Mouse (Mus musculus): ENCODE measurements around the gene Zfp952. TPM values are rescaled to one million over a fixed set of nuclear protein-coding genes. Genes with fewer than 3 reads are reported as not detected.

Gene Zfp952
- total RNA-seq, 2 experiments from 2014 or later: 3.1 to 5.4 TPM

Other genes starting within 250 kb of the Zfp952 start
- 10 to 100 TPM; 16.9 to 21.8 TPM for gene Zfp871, start 204.8 kb upstream of the Zfp952 start, total RNA-seq (2021)
- gene Zfp811, start 183.2 kb upstream of the Zfp952 start, total RNA-seq (2021): under 1 TPM; 0.08 to 0.10 TPM
- gene Zfp799, start 162.9 kb upstream of the Zfp952 start, total RNA-seq (2021): 1 to 10 TPM; 5.5 to 5.8 TPM
- gene Zfp870, start 101.5 kb upstream of the Zfp952 start, total RNA-seq (2021): 1 to 10 TPM; 3.8 to 6.8 TPM
- gene Cyp4f14, start 75.8 kb upstream of the Zfp952 start, total RNA-seq (2021): under 1 TPM in 1 of 2 experiments, not detected in 1; 0.27 TPM
- 10 to 100 TPM in 1 of 2 experiments, 1 to 10 TPM in 1; 8.6 to 10.8 TPM for gene Cyp4f13, start 45.7 kb upstream of the Zfp952 start, total RNA-seq (2021)
- 1 to 10 TPM; 1.3 to 1.5 TPM for gene Zfp472, start 27.3 kb upstream of the Zfp952 start, total RNA-seq (2021)
- gene Zfp763, start 40.3 kb downstream of the Zfp952 start, total RNA-seq (2021): 1 to 10 TPM; 1.5 to 2.4 TPM
- gene 4921501E09Rik, start 74.9 kb downstream of the Zfp952 start, total RNA-seq (2021): not detected
- gene Zfp563, start 96.2 kb downstream of the Zfp952 start, total RNA-seq (2021): 1 to 10 TPM; 3.1 to 4.8 TPM
- under 1 TPM; 0.07 to 0.20 TPM for gene Morc2b, start 146.6 kb downstream of the Zfp952 start, total RNA-seq (2021)
- not detected for gene Olfr55, start 175.3 kb downstream of the Zfp952 start, total RNA-seq (2021)
- not detected for gene Olfr239, start 198.2 kb downstream of the Zfp952 start, total RNA-seq (2021)
- under 1 TPM; 0.15 to 0.23 TPM for gene Olfr1564, start 228.6 kb downstream of the Zfp952 start, total RNA-seq (2021)

All from gastrocnemius, postnatal 36 days (tissue).